Mouse (Mus musculus) MEL-GATA-1-ER (cell line): ENCODE data around the gene Adgrb3.

ENCODE experiments used
- DNase-seq: peaks from one replicate; pipeline ENCODE4 v3.0.0-alpha.2; 2012; ENCODE audit warnings: low read depth; ENCODE audit errors: extremely low read depth

The Adgrb3 gene

GRCm38 (mm10) chr1:25146206-25146605, 683.3 kb downstream of the Adgrb3 start:
- no peak for DNase-seq

- no peak for DNase-seq
Measured at GRCm38 (mm10) chr1:25132150-25132824, 697.2 kb downstream of the Adgrb3 start.

- no peak for DNase-seq
Measured at GRCm38 (mm10) chr1:25115512-25115911, 714.0 kb downstream of the Adgrb3 start.

- DNase-seq: no peak
Measured at GRCm38 (mm10) chr1:25107500-25108101, 721.9 kb downstream of the Adgrb3 start.

GRCm38 (mm10) chr1:25106679-25107078, 722.8 kb downstream of the Adgrb3 start:
- no peak for DNase-seq

GRCm38 (mm10) chr1:25105367-25105766, 724.1 kb downstream of the Adgrb3 start:
- no peak for DNase-seq

GRCm38 (mm10) chr1:25088010-25088719, 741.3 kb downstream of the Adgrb3 start:
- no peak for DNase-seq

- DNase-seq: no peak
Measured at GRCm38 (mm10) chr1:25085616-25086372, 743.7 kb downstream of the Adgrb3 start.

GRCm38 (mm10) chr1:25082377-25082776, 747.1 kb downstream of the Adgrb3 start:
- DNase-seq: no peak

- DNase-seq: no peak
Measured at GRCm38 (mm10) chr1:25081265-25081849, 748.1 kb downstream of the Adgrb3 start.

- DNase-seq: no peak
Measured at GRCm38 (mm10) chr1:25079395-25079794, 750.1 kb downstream of the Adgrb3 start.

GRCm38 (mm10) chr1:25075952-25076351, 753.6 kb downstream of the Adgrb3 start:
- no peak for DNase-seq

GRCm38 (mm10) chr1:25063964-25064363, 765.5 kb downstream of the Adgrb3 start:
- DNase-seq: no peak

- no peak for DNase-seq
Measured at GRCm38 (mm10) chr1:25060935-25061334, 768.6 kb downstream of the Adgrb3 start.

- no peak for DNase-seq
Measured at GRCm38 (mm10) chr1:25060191-25060590, 769.3 kb downstream of the Adgrb3 start.

- DNase-seq: no peak
Measured at GRCm38 (mm10) chr1:25057656-25058055, 771.9 kb downstream of the Adgrb3 start.

GRCm38 (mm10) chr1:25057212-25057611, 772.3 kb downstream of the Adgrb3 start:
- DNase-seq: no peak

GRCm38 (mm10) chr1:25042091-25042490, 787.4 kb downstream of the Adgrb3 start:
- DNase-seq: no peak

- DNase-seq: no peak
Measured at GRCm38 (mm10) chr1:25034161-25034560, 795.3 kb downstream of the Adgrb3 start.

GRCm38 (mm10) chr1:25033155-25034095, 796.1 kb downstream of the Adgrb3 start:
- DNase-seq: no peak
